Mouse (Mus musculus): ENCODE measurements around the gene Spdef.

Spdef gene

GRCm38 (mm10) chr17:27726527-27726926 is 2.2 kb downstream of the Spdef start:
- intact Hi-C loops (cut with DNase I): no loop called here

- intact Hi-C loops (cut with DNase I): no loop called here
These were observed 3.3 kb downstream of the Spdef start for GRCm38 (mm10) chr17:27725412-27725811.

DNA sequence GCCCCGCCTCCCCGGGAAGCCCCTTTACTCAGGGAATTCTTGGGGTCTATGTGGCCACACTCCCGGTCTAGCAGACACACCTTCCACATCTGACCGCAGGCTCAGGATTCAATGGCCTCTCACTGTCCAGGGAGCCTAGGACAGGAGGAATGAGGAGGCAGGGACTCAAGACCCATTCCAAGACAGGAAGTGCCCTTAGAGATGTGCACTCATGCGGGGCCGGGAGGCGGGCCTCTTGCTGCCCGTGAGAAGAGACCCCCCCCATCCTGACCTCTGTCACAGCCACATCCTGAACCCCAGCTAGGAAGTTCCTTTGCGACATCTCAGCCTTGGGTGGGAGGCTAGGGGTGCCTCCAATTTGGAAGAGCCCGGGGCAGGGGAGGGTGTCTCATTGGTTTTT is 3.7 kb downstream of the Spdef start:
- intact Hi-C loops (cut with DNase I): no loop called here

- intact Hi-C loops (cut with DNase I): no loop called here
These were observed 4.4 kb downstream of the Spdef start for GRCm38 (mm10) chr17:27724327-27724726.

DNA sequence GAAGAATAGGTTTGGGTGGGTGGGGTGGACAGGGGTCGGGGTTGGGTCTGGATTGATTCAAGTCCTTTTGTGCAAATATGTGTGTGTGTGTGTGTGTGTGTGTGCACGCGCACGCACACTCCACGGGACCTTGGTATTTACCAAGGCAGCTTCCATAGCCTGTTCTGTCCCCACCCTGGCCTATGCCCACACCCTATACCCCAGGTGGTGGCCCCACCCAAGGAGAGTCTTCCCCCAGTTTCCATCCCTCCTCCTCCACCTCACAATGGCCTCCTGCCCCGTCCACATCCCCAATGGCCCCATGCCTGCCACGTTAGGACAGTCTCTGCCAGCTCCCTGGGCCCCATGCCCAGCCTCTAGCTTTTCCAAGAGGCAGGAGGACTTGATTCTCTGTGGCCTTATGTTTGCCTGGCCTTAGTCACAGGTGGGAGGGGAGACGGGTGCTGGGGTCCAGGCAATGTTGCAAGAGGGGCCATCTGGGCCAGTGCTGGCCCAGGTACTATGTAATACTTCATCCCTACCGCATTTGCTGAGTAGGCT is 7.6 kb downstream of the Spdef start:
- intact Hi-C loops (cut with DNase I): no loop called here

GRCm38 (mm10) chr17:27720326-27720725 is 8.4 kb downstream of the Spdef start:
- intact Hi-C loops (cut with DNase I): no loop called here

DNA sequence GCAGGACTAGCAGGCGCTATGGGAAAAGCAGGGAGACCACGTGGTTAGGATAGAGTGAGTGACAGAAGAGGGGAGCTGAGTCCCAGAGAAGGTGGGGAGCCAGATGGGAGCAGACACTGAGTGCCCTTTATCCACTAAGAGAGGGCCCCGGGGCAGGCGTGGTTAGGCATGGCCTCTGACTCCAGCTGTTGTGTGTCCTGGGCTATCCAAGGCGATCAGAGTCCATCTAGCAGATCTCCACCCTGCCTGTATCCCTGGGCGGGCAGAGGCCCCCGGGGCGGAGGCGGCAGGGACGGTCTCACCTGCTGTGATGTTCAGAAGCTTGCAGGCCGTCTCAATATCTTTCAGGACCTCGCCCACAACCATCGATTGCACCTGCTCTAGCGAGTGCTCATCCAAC is 9.1 kb downstream of the Spdef start:
- intact Hi-C loops (cut with DNase I): no loop called here

GRCm38 (mm10) chr17:27718250-27718649 is 10.5 kb downstream of the Spdef start:
- intact Hi-C loops (cut with DNase I): no loop called here

- intact Hi-C loops (cut with DNase I): no loop called here
These were observed 12.0 kb downstream of the Spdef start for GRCm38 (mm10) chr17:27716804-27717203.

DNA sequence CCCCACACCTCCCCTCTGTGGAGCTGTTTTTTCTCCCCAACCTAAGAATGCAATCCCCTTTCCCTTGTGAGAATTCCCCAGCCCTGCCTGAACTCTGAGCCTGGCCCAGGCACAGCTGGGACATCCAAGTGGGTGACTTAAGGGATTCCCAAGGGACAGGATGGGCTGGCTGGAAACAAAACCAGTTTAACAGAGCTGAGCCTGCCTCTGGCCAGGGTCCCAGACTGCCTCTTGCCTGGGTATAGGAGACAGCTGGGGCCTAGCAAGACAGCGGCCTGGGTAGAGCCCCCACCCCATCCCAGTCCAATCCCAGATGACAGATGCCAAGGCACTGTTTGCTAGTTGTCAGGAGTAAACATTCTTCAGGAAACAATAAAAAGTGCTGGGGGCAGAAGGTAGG is 15.9 kb downstream of the Spdef start:
- intact Hi-C loops (cut with DNase I): no loop called here

DNA sequence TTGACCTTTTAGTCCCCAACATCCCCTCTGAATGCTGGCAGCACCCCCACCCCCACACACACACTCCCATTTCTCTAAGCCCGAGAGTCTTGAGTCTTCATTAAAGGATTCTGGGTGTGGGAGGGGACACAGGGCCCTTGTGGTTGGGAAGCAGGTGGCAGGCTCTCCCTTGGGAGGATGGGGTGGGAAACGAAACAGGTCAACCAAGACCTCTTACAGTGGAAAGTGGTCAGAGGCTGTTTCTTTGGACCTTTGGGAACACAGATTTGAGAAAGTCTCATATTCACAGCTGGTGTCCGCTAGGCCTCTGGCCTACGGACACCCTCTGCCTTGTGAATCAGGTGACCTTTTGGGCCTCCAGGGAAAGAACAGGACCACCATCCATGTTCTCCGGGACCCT is 19.1 kb downstream of the Spdef start:
- intact Hi-C loops (cut with DNase I): loop anchor here (5.0 kb wide), 1 partner anchor 53 kb away; no protein-coding TSS in a partner anchor

DNA sequence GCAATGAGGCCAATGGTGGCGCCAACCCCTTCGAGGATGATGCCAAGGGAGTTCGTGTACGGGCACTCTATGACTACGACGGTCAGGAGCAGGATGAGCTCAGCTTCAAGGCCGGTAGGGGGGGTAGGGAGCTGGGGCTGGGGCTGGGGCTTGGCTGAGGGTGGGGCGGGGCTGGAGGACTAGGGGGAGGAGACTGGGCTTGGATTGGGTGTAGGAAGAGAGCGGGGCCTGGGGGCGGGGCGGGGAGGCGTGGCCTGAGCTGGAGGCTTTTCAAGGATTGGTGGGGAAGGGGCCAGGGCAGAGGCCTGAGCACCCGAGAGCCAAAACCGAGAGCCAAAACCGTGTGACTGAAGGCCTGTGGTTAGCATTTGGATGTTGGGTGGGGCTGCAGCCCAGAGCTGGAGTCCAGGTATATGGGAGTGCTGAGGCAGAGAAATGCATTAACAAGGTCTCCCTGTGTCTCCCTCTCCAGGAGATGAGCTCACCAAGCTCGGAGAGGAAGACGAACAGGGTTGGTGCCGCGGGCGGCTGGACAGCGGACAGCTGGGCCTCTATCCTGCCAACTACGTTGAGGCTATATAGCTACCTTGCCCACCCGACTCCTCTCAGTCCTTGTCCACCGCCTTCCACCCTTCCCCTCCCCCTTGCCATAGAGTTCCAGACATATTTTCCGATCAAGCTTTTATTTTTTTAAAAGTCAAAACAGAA is 20.6 kb downstream of the Spdef start:
- intact Hi-C loops (cut with DNase I): loop anchor here (5.0 kb wide), 1 partner anchor 54 kb away; no protein-coding TSS in a partner anchor

DNA sequence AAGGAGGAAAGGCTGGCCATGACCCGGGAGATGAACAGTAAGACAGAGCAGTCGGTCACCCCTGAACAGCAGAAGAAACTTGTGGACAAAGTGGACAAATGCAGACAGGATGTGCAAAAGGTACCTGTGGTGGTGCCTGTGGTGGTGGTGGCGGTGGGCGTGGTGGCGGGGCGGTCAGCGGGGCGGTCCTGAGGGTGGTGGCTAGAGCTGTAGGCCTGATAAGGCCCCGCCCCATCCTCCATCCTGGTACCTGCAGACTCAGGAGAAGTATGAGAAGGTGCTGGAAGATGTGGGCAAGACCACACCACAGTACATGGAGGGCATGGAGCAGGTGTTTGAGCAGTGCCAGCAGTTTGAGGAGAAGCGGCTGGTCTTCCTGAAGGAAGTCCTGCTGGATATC is 23.1 kb downstream of the Spdef start:
- intact Hi-C loops (cut with DNase I): loop anchor here (5.0 kb wide), 1 partner anchor 57 kb away; no protein-coding TSS in a partner anchor

DNA sequence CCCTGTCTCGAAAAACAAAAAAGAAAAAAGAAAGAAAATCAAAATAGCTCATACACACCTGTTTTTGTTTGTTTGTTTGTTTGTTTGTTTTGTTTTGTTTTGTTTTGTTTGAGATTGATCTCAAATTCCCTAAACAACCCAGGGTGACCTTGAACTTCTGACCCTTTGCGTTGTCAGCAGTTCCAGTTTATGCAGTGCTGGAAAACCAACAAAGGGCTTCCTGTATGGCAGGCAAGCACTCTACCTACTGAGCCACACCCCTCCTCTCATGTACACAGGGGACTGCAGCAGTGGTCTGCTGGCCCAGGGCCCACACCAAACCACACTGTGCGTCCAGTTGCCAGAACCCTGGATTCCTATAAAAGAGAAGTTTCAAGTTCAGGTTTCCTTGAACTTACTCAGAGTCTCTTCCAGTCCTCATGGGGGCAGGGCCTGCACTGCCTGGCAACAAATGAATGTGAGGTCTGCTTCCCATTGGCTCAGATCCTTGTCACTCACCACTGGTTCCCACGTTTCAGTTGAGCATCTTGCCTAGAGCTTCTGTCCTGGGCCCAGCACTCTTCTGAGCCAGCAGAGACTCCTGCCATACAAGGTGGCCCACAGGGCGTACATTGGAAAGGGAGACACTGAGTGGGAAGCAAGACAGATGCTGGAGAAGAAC is 24.7 kb downstream of the Spdef start:
- intact Hi-C loops (cut with DNase I): no loop called here

GRCm38 (mm10) chr17:27702518-27702917 is 26.2 kb downstream of the Spdef start:
- intact Hi-C loops (cut with DNase I): no loop called here

DNA sequence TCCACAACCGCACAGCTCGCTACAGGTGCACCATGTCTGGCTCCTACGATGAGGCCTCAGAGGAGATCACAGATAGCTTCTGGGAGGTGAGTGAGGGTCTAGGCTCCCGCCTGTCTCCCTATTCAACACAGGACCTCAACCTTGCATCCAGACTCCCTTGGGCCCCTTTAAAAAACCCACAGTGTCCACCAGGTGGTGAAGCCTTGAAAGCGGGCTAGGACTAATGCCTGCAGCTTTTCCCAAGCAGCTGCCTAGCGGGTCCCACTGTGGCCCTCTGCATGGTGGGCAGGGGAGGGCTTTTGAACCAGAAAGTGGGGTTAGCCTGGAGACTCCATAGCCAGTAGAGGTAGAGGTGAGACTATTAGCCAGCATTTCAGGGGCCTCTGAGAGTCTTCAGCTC is 26.9 kb downstream of the Spdef start:
- intact Hi-C loops (cut with DNase I): no loop called here

GRCm38 (mm10) chr17:27700812-27701211 is 27.9 kb downstream of the Spdef start:
- intact Hi-C loops (cut with DNase I): no loop called here

DNA sequence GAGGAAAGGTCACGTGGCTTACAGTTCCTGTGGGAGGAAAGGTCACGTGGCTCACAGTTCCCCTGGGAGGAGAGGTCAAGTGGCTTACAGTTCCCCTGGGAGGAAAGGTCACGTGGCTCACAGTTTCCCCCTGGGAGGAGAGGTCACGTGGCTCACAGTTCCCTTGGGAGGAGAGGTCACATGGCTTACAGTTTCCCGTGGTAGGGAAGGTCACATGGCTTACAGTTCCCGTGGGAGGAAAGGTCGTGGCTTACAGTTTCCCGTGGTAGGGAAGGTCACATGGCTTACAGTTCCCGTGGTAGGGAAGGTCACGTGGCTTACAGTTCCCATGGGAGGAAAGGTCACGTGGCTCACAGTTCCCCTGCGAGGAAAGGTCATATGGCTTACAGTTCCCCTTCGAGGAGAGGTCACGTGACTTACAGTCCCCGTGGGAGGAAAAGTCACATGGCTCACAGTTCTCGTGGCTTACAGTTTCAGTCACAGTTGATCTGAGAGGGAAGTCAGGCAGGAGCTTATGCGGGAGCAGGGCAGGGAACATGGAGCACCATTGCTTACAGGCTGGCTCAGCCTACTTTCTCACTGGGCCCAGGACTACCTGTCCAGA is 29.0 kb downstream of the Spdef start:
- intact Hi-C loops (cut with DNase I): no loop called here

GRCm38 (mm10) chr17:27690993-27691693 is 37.6 kb downstream of the Spdef start:
- intact Hi-C loops (cut with DNase I): no loop called here

- intact Hi-C loops (cut with DNase I): no loop called here
These were observed 42.4 kb downstream of the Spdef start for GRCm38 (mm10) chr17:27686395-27686794.

GRCm38 (mm10) chr17:27685550-27685913 is 43.2 kb downstream of the Spdef start:
- intact Hi-C loops (cut with DNase I): no loop called here
